Mouse (Mus musculus) embryonic stem cell, embryonic (primary cell): ENCODE results near the gene Pxdn.

Source experiments
- CTCF ChIA-PET, 4 experiments: fragments of 300-600 bp in 2 of 4; fragments of 350-600 bp in 2 of 4; sonication (Branson Sonifier 250); formaldehyde crosslinking; loops; one replicate each; lab custom pipeline; 2022; ENCODE audit warnings: inconsistent platforms in 2 of 4; lab: Charles Lee
- POLR2A ChIA-PET, 4 experiments: fragments of 300-600 bp in 2 of 4; fragments of 350-600 bp in 2 of 4; sonication (Branson Sonifier 250); formaldehyde crosslinking; loops; one replicate each; lab custom pipeline; 2022; ENCODE audit warnings: antibody characterized with exemption in 4 of 4, inconsistent platforms in 1 of 4; lab: Charles Lee

The Pxdn gene

GRCm38 (mm10) chr12:30048848-30049247 is 111.4 kb downstream of the Pxdn start:
- CTCF ChIA-PET: interaction anchor here in 1 of 4 experiments (1.3 kb wide), 1 partner anchor 9 kb away, joined by 5 read pairs; no protein-coding TSS in a partner anchor

GRCm38 (mm10) chr12:30049818-30050217 is 112.4 kb downstream of the Pxdn start:
- CTCF ChIA-PET: interaction anchor here (0.6 to 1.9 kb wide), 9 partner anchors 10 to 529 kb away, joined by 3 to 16 read pairs (median 4); no protein-coding TSS in a partner anchor
- POLR2A ChIA-PET: interaction anchor here in 2 of 4 experiments (0.8 to 0.9 kb wide), 2 partner anchors 9 to 129 kb away, joined by 3 read pairs; no protein-coding TSS in a partner anchor

More at GRCm38 (mm10) chr12:30048848-30049247, 111.4 kb downstream of the Pxdn start:
- POLR2A ChIA-PET: interaction anchor here in 1 of 4 experiments (0.9 kb wide), 1 partner anchor 8 kb away, joined by 3 read pairs; no protein-coding TSS in a partner anchor

- ChIA-PET POLR2A (no interaction called here), CTCF (interaction anchor here in 3 of 4 experiments (0.6 to 1.9 kb wide), 7 partner anchors 10 to 528 kb away, joined by 3 to 16 read pairs (median 5); no protein-coding TSS in a partner anchor)
These were observed 112.8 kb downstream of the Pxdn start for GRCm38 (mm10) chr12:30050235-30050634.

GRCm38 (mm10) chr12:30054761-30055540 is 117.5 kb downstream of the Pxdn start:
- POLR2A ChIA-PET: interaction anchor here in 1 of 4 experiments (0.6 kb wide), 1 partner anchor 218 kb away, joined by 3 read pairs; no protein-coding TSS in a partner anchor
- CTCF ChIA-PET: interaction anchor here in 2 of 4 experiments (0.7 to 1.9 kb wide), 2 partner anchors 172 to 315 kb away, joined by 3 to 4 read pairs; no protein-coding TSS in a partner anchor

GRCm38 (mm10) chr12:30058044-30058443 is 120.6 kb downstream of the Pxdn start:
- ChIA-PET CTCF (no interaction called here), POLR2A (no interaction called here)

GRCm38 (mm10) chr12:30061503-30062117 is 124.2 kb downstream of the Pxdn start:
- POLR2A ChIA-PET: interaction anchor here in 2 of 4 experiments (0.8 to 1.9 kb wide), 6 partner anchors 9 to 46 kb away, joined by 3 to 7 read pairs (median 4); no protein-coding TSS in a partner anchor
- CTCF ChIA-PET: no interaction called here

- ChIA-PET CTCF (no interaction called here), POLR2A (interaction anchor here in 2 of 4 experiments (0.8 to 1.9 kb wide), 6 partner anchors 9 to 45 kb away, joined by 3 to 7 read pairs (median 4); no protein-coding TSS in a partner anchor)
These were observed 124.7 kb downstream of the Pxdn start for GRCm38 (mm10) chr12:30062118-30062505.
